Mouse (Mus musculus) frontal cortex, postnatal 14 days (tissue): ENCODE measurements around the gene Snx8.
"Not testable (repeated sequence)": the region's sequence is repeated elsewhere in the genome, so short reads cannot be mapped to it uniquely, and the experiment has no call there.

Source experiments
- DNase-seq, 2 experiments: peaks; one replicate each; pipeline ENCODE4 v3.0.0; 2022; ENCODE audit warnings: low spot score in 2 of 2

Snx8 gene

DNA sequence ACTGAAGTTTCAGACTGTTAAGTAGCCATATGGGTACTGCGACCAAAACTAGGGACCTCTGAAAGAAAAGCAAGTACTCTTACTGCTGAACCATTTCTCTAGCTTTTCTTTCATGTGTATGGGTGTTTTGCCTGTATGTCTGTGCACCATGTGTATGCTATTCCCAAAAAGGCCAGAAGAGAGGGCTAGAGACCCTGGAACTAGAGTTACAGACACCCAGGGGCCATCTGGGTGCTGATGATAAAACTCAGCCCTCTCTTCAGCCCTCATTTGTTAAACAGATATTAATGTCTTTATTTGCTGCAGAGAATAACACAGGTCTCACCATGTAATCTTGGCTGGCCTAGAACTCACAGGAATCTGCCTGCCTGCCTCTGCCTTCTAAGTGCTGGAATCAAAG is 4.6 kb downstream of the Snx8 start:
- no peak for DNase-seq

GRCm38 (mm10) chr5:140383559-140383958 is 5.5 kb downstream of the Snx8 start:
- DNase-seq = no peak

DNA sequence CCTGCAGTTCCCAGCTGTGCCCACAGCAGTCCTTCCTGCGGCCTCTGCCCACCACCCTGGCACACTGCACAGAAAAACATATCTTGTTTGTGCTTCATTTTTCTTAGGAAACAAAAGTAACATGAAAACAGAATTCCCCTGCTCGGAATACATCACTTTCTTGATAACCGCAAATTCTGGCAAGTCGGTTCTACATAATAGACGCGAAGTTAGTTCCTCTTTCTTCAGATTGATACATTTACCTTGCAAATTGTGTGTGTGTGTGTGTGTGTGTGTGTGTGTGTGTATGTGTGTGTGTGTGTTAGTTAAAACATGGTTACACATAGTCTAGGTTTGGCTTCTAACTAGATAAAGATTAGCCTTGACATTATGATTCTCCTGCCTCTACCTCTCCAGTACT is 6.4 kb downstream of the Snx8 start:
- no peak for DNase-seq

GRCm38 (mm10) chr5:140381156-140381555 is 7.9 kb downstream of the Snx8 start:
- DNase-seq = no peak

DNA sequence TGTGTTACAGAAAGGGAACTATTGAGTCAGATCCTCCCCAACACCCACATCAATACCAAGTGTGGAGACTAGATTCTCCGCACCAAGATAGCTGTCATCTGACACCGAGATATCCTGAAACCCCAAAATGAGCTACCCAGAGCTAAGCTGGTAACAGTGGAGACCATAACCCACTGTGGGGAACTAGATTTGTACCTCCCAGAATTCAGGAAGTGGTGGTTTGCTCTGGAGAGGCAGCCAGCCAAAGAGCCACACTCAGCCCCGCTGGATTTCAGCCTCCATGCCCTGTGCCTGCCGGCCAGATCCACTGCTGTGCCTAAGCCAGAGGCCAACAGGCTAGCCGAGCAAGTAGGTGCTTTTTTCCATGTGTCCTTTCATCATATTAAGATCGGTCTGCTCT is 9.8 kb downstream of the Snx8 start:
- no peak for DNase-seq

- no peak for DNase-seq
Measured at GRCm38 (mm10) chr5:140378121-140378853, 10.8 kb downstream of the Snx8 start.

DNA sequence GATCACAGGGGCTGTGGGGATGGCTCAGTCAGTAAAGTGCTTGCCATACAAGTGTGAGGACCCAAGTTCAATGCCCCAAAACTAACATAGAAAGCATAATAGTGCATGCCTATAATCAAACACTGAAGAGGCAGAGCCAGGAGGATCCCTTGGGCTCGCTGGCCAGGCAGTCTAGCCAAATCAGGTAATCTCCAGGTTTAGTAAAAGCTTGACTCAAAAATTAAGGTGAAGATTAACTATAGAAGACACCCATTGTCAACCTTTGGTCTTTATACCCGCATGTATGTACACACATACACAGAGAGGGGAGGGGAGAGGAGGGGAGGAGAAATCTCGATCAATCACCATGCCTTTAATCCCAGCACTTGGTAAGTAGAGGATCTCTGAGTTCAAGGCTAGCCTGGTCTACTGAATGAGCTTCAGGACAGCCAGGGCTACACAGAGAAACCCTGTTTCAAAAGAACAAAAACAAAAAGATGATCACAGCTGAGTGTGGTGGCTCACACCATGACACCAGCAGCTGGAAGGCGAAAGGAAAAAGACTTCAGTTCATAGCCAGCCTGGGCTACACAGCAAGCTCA is 13.7 kb downstream of the Snx8 start:
- DNase-seq = no peak

- DNase-seq = no peak
Measured at GRCm38 (mm10) chr5:140374226-140374625, 14.8 kb downstream of the Snx8 start.

GRCm38 (mm10) chr5:140373711-140374110 is 15.4 kb downstream of the Snx8 start:
- no peak for DNase-seq

DNA sequence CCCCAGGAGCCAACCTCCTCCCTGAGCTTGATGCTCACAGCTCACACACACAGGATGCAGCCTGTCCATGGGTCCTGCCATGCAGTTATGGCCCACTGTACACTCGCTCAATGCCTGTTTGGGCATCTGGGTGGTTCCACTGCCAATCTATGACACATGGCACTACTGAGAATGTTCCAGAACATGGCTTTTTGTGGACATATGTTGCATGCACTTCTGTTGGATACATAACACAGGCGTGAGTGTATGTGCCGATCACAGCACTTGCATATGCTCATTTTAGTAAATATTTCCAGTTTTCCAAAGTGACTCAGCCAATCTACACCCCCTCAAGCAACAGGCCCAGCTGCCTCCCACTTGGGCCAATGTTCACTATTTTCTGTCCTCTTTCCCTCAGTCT is 17.4 kb downstream of the Snx8 start:
- no peak for DNase-seq

GRCm38 (mm10) chr5:140370446-140371254 is 18.4 kb downstream of the Snx8 start:
- no peak for DNase-seq

DNA sequence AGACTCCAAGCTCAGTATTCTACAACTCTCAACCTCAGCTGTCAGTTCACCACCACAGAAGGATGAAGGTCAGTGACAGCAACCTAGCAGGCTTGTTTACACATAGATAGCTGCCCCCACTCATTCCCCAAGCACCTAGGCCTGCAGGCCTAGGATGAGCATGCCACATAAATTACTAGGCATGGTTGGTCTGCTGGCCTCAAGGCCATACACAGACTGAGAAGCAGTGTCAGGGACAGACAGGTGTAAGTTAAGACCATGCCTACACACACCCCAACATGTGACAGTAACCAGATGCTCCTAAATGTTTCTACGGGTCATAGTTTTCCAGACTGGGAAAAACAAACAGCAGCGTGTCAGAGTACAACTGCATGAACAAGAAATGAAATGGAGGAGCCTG is 19.6 kb downstream of the Snx8 start:
- no peak for DNase-seq

DNA sequence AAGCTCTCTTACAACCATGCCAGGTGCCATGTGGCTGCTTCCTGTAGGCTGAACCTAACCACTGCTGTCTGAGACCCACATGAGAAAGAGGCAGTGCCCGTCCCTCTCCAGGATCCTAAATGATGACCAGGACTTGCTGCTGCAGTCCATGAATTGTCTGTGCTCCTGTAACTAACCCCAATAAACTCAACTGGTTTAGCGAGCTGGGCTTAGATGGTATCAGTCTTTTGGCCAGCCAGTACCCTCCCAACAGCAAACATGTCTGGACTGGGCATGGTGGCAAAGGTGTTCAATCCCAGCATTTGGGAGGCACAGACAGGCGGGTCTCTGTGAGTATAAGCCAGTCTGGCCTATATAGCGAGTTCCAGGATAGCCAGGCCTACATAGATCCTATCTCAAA is 20.1 kb downstream of the Snx8 start:
- no peak for DNase-seq

DNA sequence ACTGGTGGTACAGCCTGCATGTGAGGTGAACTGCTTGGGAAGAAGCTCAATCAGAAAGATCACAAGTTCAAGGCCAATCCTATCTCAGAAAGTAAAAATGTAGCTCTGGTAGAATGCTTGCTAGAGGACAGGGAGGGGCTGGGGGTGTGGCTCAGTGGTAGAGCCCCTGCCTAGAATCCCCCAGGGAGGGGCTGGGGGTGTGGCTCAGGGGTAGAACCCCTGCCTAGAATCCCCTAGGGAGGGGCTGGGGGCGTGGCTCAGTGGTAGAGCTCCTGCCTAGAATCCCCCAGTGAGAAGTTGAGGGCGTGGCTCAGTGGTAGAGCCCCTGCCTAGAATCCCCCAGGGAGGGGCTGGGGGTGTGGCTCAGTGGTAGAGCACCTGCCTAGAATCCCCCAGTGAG is 20.9 kb downstream of the Snx8 start:
- not testable (repeated sequence) for DNase-seq

DNA sequence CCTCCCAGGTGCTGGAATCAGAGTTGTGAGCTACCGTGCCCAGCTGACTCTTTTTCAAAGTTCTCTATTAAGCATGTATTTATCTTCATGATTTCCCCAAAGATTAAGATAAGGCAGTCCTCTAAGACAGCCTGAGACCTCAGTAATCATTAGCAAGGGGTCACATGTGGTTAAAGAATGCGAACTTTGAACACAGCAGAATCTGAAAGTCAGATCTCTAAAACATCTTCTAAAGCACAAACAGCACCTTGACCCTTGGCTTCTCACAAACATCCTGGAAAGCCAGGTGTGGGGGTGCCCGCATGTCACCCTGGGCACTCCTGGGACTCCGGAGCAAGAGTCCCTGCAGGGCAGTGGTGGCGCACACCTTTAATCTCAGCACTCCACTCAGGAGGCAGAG is 24.6 kb downstream of the Snx8 start:
- DNase-seq = no peak

- DNase-seq = no peak
Measured at GRCm38 (mm10) chr5:140359930-140360674, 29.0 kb downstream of the Snx8 start.

DNA sequence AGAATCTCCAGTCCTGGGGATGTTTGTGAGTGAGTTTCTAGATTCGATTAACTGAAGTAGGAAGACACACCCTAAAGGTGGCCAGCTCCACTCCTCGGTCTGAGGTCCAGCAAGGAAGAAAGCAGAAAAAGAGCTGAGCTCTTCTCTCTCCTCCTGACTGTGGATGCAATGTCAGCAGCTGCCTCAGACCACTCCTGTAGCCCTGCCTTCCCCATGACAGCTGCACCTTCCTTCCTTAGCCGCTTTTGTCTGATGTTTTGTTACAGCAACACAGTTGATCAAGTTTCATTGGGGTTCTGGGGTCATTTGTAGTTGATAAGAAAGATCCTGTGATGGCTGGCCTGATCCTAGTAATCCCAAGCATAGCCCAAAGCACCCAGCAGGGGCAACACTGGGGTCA is 31.6 kb downstream of the Snx8 start:
- DNase-seq = no peak

GRCm38 (mm10) chr5:140355934-140356333 is 33.1 kb downstream of the Snx8 start:
- no peak for DNase-seq

DNA sequence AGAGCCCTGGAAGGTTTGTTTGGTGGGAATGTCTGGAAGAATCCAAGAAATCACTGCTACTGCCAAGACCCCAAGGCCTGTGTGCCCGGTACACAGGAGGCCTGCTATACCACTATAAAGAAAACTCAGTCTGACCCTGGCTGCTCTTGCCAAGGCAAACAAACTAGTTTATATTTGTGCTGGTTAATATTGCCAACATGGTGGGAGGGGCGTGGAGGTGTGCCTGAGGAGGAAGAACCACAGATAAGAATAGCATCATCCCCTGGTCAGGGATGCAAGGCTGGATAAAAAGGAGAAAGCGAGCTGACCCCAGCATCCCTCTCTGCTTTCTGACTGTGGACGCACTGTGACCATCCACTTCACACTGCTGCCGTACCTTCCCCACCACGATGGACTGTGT is 36.7 kb downstream of the Snx8 start:
- no peak for DNase-seq

- no peak for DNase-seq
Measured at GRCm38 (mm10) chr5:140350731-140351497, 38.1 kb downstream of the Snx8 start.

- DNase-seq = no peak
Measured at GRCm38 (mm10) chr5:140349882-140350281, 39.2 kb downstream of the Snx8 start.
